Mouse (Mus musculus) intestine, embryonic 14.5 days (tissue): ENCODE data around the gene Top1. TPM values are rescaled to one million over a fixed set of nuclear protein-coding genes. Genes with fewer than 3 reads are reported as not detected.
"Not testable (repeated sequence)": the region's sequence is repeated elsewhere in the genome, so short reads cannot be mapped to it uniquely, and the experiment has no call there.

ENCODE experiments used
- ATAC-seq: fragments of 200-750 bp; cut with Nextera tagmentation; replicated peaks from 2 replicates; pipeline ENCODE4 v1.8.0; 2017; ENCODE audit warnings: low read depth, moderate number of reproducible peaks, moderate TSS enrichment, moderate library complexity; ENCODE audit not compliant: low FRiP score, low TSS enrichment
- DNase-seq: peaks from one replicate; pipeline ENCODE4 v3.0.0-alpha.2; 2018; ENCODE audit warnings: low spot score
- H3K27ac ChIP-seq: fragments of 300-500 bp; sonication (generic); 2 replicates; pipeline ENCODE4 v1.5.1; 2014; ENCODE audit warnings: low read depth, mild to moderate bottlenecking, control low read depth
- H3K27me3 ChIP-seq: fragments of 300-500 bp; sonication (generic); replicated peaks from 2 replicates; pipeline ENCODE4 v1.6.1; 2014; ENCODE audit warnings: low read length, control low read depth; ENCODE audit not compliant: control insufficient read depth, insufficient read depth
- H3K36me3 ChIP-seq: fragments of 300-500 bp; sonication (generic); 2 replicates; pipeline ENCODE4 v1.6.1; 2014; ENCODE audit warnings: low read length, control low read depth; ENCODE audit not compliant: control insufficient read depth, insufficient read depth
- H3K4me1 ChIP-seq: fragments of 300-500 bp; sonication (generic); replicated peaks from 2 replicates; pipeline ENCODE4 v1.6.1; 2014; ENCODE audit warnings: low read length, control low read depth, mixed read lengths; ENCODE audit not compliant: control insufficient read depth, insufficient read depth
- H3K4me2 ChIP-seq: fragments of 300-500 bp; sonication (generic); 2 replicates; pipeline ENCODE4 v1.6.1; 2014; ENCODE audit warnings: low read length
- H3K4me3 ChIP-seq: fragments of 300-500 bp; sonication (generic); 2 replicates; pipeline ENCODE4 v1.5.1; 2014; ENCODE audit warnings: low read depth, low read length, control low read depth, mixed read lengths
- H3K9ac ChIP-seq: fragments of 300-500 bp; sonication (generic); 2 replicates; pipeline ENCODE4 v1.6.1; 2014; ENCODE audit warnings: mild to moderate bottlenecking, low read length
- H3K9me3 ChIP-seq: fragments of 300-500 bp; sonication (generic); 2 replicates; pipeline ENCODE4 v1.6.1; 2016; ENCODE audit warnings: low read length, control low read depth; ENCODE audit not compliant: control insufficient read depth
- WGBS: fragments of 180-500 bp; shearing (Covaris S2); extraction: QIAGEN DNeasy Blood & Tissue Kit; methylation state at CpG from one replicate; pipeline ENCODE4 v1.1.7; 2014; 5-methylcytosine and 5-hydroxymethylcytosine counted together
- polyA plus RNA-seq: library from polyadenylated mRNA; unstranded; fragments of >200 nt; fragmentation: Nextera tagmentation; extraction: Ambion mirVana; gene quantifications from 2 replicates; pipeline ENCODE4 v1.2.1, GENCODE M21; 2014

Gene Top1
- polyA plus RNA-seq, 1 experiment from 2014 or later: 69.1 TPM

GRCm38 (mm10) chr2:160664986-160665385, 19.3 kb downstream of the Top1 start:
- H3K4me1 ChIP-seq, H3K27ac ChIP-seq, H3K4me2 ChIP-seq, ATAC-seq, H3K27me3 ChIP-seq, H3K9ac ChIP-seq, H3K9me3 ChIP-seq, H3K36me3 ChIP-seq, H3K4me3 ChIP-seq, DNase-seq: not testable (repeated sequence)
- 86% methylated on average over 2 of the region's 2 CpGs for WGBS

- 86% methylated on average over 4 of the region's 4 CpGs for WGBS
- Histone ChIP-seq H3K27ac (no peak overlapping the region), H3K36me3 (peaks cover 27% of the 10 kb centered on the region), H3K4me3 (no peak overlapping the region), H3K4me2 (no peak overlapping the region), H3K4me1 (no peaks in the 10 kb centered on the region), H3K9me3 (no peaks in the 10 kb centered on the region), H3K9ac (no peak overlapping the region), H3K27me3 (no peaks in the 10 kb centered on the region)
- no peak for ATAC-seq
- no peak for DNase-seq
These were observed 21.6 kb downstream of the Top1 start for GRCm38 (mm10) chr2:160667259-160667658.

GRCm38 (mm10) chr2:160700271-160700670, 54.6 kb downstream of the Top1 start:
- Histone ChIP-seq H3K36me3 (peaks cover 84% of the 10 kb centered on the region), H3K9ac (no peak overlapping the region), H3K9me3 (no peaks in the 10 kb centered on the region), H3K4me2 (no peak overlapping the region), H3K4me1 (no peaks in the 10 kb centered on the region), H3K4me3 (no peak overlapping the region), H3K27ac (no peak overlapping the region), H3K27me3 (no peaks in the 10 kb centered on the region)
- whole genome bisulfite sequencing: 62% methylated on average over 5 of the region's 5 CpGs
- DNase-seq (no peak), ATAC-seq (0 out of 2 replicates have a peak, but pooled peaks have one; percentile 60)

- Histone ChIP-seq H3K9ac (no peak overlapping the region), H3K36me3 (peaks cover 84% of the 10 kb centered on the region), H3K9me3 (no peaks in the 10 kb centered on the region), H3K4me1 (no peaks in the 10 kb centered on the region), H3K27ac (no peak overlapping the region), H3K4me3 (no peak overlapping the region), H3K4me2 (no peak overlapping the region), H3K27me3 (no peaks in the 10 kb centered on the region)
- no peak for ATAC-seq
- DNase-seq: no peak
- 91% methylated on average over 3 of the region's 3 CpGs for WGBS
These were observed 55.9 kb downstream of the Top1 start for GRCm38 (mm10) chr2:160701603-160702002.

GRCm38 (mm10) chr2:160702824-160703223, 57.1 kb downstream of the Top1 start:
- Histone ChIP-seq H3K4me3 (no peak overlapping the region), H3K36me3 (peaks cover 91% of the 10 kb centered on the region), H3K9me3 (no peaks in the 10 kb centered on the region), H3K27me3 (no peaks in the 10 kb centered on the region), H3K4me1 (no peaks in the 10 kb centered on the region), H3K4me2 (no peak overlapping the region), H3K27ac (no peak overlapping the region), H3K9ac (no peak overlapping the region)
- DNase-seq (no peak), ATAC-seq (no peak)

- 93% methylated on average over 3 of the region's 3 CpGs for WGBS
- Histone ChIP-seq H3K27me3 (no peaks in the 10 kb centered on the region), H3K9me3 (no peaks in the 10 kb centered on the region), H3K4me2 (no peak overlapping the region), H3K9ac (no peak overlapping the region), H3K4me1 (no peaks in the 10 kb centered on the region), H3K36me3 (peaks cover 92% of the 10 kb centered on the region), H3K4me3 (no peak overlapping the region), H3K27ac (no peak overlapping the region)
- ATAC-seq (no peak), DNase-seq (no peak)
These were observed 62.0 kb downstream of the Top1 start for GRCm38 (mm10) chr2:160707673-160708072.

GRCm38 (mm10) chr2:160715463-160716030, 69.9 kb downstream of the Top1 start:
- Histone ChIP-seq H3K36me3 (peaks cover 98% of the 10 kb centered on the region), H3K9ac (no peak overlapping the region), H3K27me3 (no peaks in the 10 kb centered on the region), H3K4me2 (no peak overlapping the region), H3K4me1 (no peaks in the 10 kb centered on the region), H3K9me3 (no peaks in the 10 kb centered on the region), H3K27ac (no peak overlapping the region), H3K4me3 (no peak overlapping the region)
- DNase-seq (no peak), ATAC-seq (no peak)
- WGBS: 86% methylated on average over 4 of the region's 4 CpGs

GRCm38 (mm10) chr2:160717269-160717668, 71.6 kb downstream of the Top1 start:
- H3K4me1 ChIP-seq: no peaks in the 10 kb centered on the region
- 74% methylated on average over 5 of the region's 5 CpGs for WGBS
- H3K27me3 ChIP-seq: no peaks in the 10 kb centered on the region
- H3K27ac ChIP-seq: no peak overlapping the region
- H3K36me3 ChIP-seq: peaks cover 97% of the 10 kb centered on the region
- H3K4me2 ChIP-seq: no peak overlapping the region
- DNase-seq (no peak), ATAC-seq (no peak)
- H3K4me3 ChIP-seq: no peak overlapping the region
- no peak overlapping the region for H3K9ac ChIP-seq
- H3K9me3 ChIP-seq: no peaks in the 10 kb centered on the region

- ATAC-seq: no peak
- H3K36me3 ChIP-seq: peaks cover 98% of the 10 kb centered on the region
These were observed 73.1 kb downstream of the Top1 start for GRCm38 (mm10) chr2:160718811-160719210.

More at GRCm38 (mm10) chr2:160718811-160719210, 73.1 kb downstream of the Top1 start:
- Histone ChIP-seq H3K9ac (no peak overlapping the region), H3K9me3 (no peaks in the 10 kb centered on the region), H3K4me1 (no peaks in the 10 kb centered on the region), H3K27me3 (no peaks in the 10 kb centered on the region), H3K4me3 (no peak overlapping the region), H3K4me2 (no peak overlapping the region), H3K27ac (no peak overlapping the region)
- 83% methylated on average over 3 of the region's 3 CpGs for WGBS
- no peak for DNase-seq
